Mouse (Mus musculus): ENCODE results near the gene Pde4dip. TPM values are rescaled to one million over a fixed set of nuclear protein-coding genes. Genes with fewer than 3 reads are reported as not detected.

Pde4dip gene
- polyA plus RNA-seq, 1 experiment from 2014 or later, result 115 TPM

DNA sequence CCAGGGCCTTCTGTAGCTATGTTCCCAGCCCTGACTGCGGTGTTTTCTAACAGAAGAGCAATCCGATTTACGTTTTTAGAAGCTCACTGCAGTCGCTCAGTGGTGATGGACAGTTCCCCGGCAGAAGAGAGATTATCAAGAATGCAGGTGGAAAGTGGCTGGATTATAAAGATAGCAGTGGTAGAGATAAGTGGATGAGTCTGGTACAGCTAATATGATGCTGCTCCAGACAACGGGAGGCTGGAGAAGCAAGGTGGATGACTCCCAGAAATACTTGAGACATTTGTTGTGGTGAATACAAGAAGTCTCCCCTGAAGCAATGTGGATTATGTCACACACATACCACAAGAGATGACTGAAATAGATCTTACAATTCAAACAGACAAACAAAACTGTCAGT is 126.6 kb downstream of the Pde4dip start:
- no peak overlapping the region for H3K4me3 ChIP-seq (ENCODE audit: low read length)
- H3K4me2 ChIP-seq (ENCODE audit: low read depth, low read length), result no peak overlapping the region
- no peak overlapping the region for H3K27ac ChIP-seq (ENCODE audit: low read length)
- H3K9me3 ChIP-seq (replicated peaks; ENCODE audit: control insufficient read depth, low read length), result no peaks in the 10 kb centered on the region
- ATAC-seq (replicated peaks; ENCODE audit: extremely low read depth, insufficient read depth, low FRiP score), result no peak
- H3K9ac ChIP-seq (ENCODE audit: low read length), result no peak overlapping the region
- H3K4me1 ChIP-seq (ENCODE audit: control insufficient read depth, insufficient read depth, low read length), result peaks cover 21% of the 10 kb centered on the region
- 51% methylated on average over 6 of the region's 6 CpGs for WGBS
- H3K27me3 ChIP-seq (ENCODE audit: control insufficient read depth, insufficient read depth, low read length), result no peaks in the 10 kb centered on the region
- peaks cover 24% of the 10 kb centered on the region for H3K36me3 ChIP-seq (ENCODE audit: control insufficient read depth, insufficient read depth)

DNA sequence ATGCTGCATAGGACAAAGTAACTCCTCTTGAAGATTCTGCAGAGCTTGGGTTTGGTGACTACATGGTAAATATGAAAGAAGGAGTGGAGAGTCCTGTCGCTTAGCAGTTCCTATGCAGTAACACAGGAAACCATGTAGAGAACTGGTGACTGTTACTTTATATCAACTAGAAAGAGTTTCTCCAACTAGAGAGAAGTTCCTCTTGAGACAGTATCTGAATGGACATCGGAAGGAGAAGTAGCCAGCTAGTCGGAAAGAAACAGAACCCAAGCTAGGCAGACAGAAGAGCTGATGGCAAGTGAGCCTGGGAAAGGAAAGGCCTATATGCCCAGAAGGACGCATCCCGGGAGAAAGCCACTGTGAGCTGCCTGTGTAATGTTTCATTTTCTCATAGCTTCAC is 127.3 kb downstream of the Pde4dip start:
- H3K9me3 ChIP-seq (replicated peaks; ENCODE audit: control insufficient read depth, low read length), result no peaks in the 10 kb centered on the region
- no peak overlapping the region for H3K4me2 ChIP-seq (ENCODE audit: low read depth, low read length)
- peaks cover 32% of the 10 kb centered on the region for H3K36me3 ChIP-seq (ENCODE audit: control insufficient read depth, insufficient read depth)
- no peaks in the 10 kb centered on the region for H3K27me3 ChIP-seq (ENCODE audit: control insufficient read depth, insufficient read depth, low read length)
- no peak overlapping the region for H3K4me3 ChIP-seq (ENCODE audit: low read length)
- no peak for ATAC-seq (replicated peaks; ENCODE audit: extremely low read depth, insufficient read depth, low FRiP score)
- 80% methylated on average over 5 of the region's 5 CpGs for WGBS
- peaks cover 13% of the 10 kb centered on the region for H3K4me1 ChIP-seq (ENCODE audit: control insufficient read depth, insufficient read depth, low read length)
- H3K9ac ChIP-seq (ENCODE audit: low read length), result no peak overlapping the region
- no peak overlapping the region for H3K27ac ChIP-seq (ENCODE audit: low read length)

DNA sequence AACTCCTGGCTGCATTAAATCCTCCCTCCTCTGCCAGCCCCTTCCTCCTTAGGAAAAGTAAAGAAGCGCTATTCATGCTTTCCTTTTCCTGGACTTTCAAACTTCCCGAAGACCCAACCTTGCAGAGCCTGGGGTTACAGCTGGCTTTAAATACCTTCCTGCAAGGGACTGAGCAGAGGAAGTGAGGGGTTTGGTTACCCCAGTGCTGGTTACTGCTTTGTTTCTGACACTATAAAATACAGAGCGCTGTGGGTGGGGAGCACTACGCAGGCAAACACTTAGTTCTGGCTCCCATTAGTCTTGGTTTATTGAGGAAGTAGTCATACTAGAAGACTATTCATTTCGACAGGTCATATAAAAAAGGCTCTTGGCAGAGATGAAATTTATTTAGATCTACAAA is 128.7 kb downstream of the Pde4dip start:
- Histone ChIP-seq H3K4me1 (ENCODE audit: control insufficient read depth, insufficient read depth, low read length) (peaks cover 13% of the 10 kb centered on the region), H3K27me3 (ENCODE audit: control insufficient read depth, insufficient read depth, low read length) (no peaks in the 10 kb centered on the region), H3K4me2 (ENCODE audit: low read depth, low read length) (no peak overlapping the region), H3K36me3 (ENCODE audit: control insufficient read depth, insufficient read depth) (peaks cover 41% of the 10 kb centered on the region), H3K9ac (ENCODE audit: low read length) (no peak overlapping the region), H3K9me3 (replicated peaks; ENCODE audit: control insufficient read depth, low read length) (no peaks in the 10 kb centered on the region), H3K4me3 (ENCODE audit: low read length) (no peak overlapping the region), H3K27ac (ENCODE audit: low read length) (no peak overlapping the region)
- no peak for ATAC-seq (replicated peaks; ENCODE audit: extremely low read depth, insufficient read depth, low FRiP score)
- 86% methylated on average over 5 of the region's 5 CpGs for WGBS

DNA sequence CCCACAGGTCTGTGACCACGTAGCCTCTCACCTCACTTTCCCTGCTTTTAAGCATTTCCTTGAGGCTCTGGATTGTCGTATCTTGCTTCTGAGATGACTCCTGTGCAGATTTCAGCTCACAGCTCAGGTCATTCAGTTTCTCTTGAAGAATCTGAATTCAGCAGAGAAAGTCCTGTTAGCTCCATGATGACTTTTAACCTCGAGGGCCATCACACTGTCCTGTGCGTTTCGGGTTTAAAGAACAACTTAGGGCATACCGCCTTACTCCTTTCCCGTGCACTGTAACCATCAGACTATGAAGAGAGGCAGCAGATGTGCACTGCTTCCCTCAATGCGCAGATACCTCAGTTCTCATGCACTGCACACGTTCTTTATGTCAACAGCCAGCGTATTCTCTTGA is 131.0 kb downstream of the Pde4dip start:
- no peak for ATAC-seq (replicated peaks; ENCODE audit: extremely low read depth, insufficient read depth, low FRiP score)
- no peak overlapping the region for H3K27ac ChIP-seq (ENCODE audit: low read length)
- H3K9me3 ChIP-seq (replicated peaks; ENCODE audit: control insufficient read depth, low read length), result no peaks in the 10 kb centered on the region
- no peak overlapping the region for H3K9ac ChIP-seq (ENCODE audit: low read length)
- H3K4me1 ChIP-seq (ENCODE audit: control insufficient read depth, insufficient read depth, low read length), result peaks cover 10% of the 10 kb centered on the region
- peaks cover 57% of the 10 kb centered on the region for H3K36me3 ChIP-seq (ENCODE audit: control insufficient read depth, insufficient read depth)
- H3K27me3 ChIP-seq (ENCODE audit: control insufficient read depth, insufficient read depth, low read length), result no peaks in the 10 kb centered on the region
- no peak overlapping the region for H3K4me2 ChIP-seq (ENCODE audit: low read depth, low read length)
- no peak overlapping the region for H3K4me3 ChIP-seq (ENCODE audit: low read length)
- 87% methylated on average over 10 of the region's 10 CpGs for WGBS

DNA sequence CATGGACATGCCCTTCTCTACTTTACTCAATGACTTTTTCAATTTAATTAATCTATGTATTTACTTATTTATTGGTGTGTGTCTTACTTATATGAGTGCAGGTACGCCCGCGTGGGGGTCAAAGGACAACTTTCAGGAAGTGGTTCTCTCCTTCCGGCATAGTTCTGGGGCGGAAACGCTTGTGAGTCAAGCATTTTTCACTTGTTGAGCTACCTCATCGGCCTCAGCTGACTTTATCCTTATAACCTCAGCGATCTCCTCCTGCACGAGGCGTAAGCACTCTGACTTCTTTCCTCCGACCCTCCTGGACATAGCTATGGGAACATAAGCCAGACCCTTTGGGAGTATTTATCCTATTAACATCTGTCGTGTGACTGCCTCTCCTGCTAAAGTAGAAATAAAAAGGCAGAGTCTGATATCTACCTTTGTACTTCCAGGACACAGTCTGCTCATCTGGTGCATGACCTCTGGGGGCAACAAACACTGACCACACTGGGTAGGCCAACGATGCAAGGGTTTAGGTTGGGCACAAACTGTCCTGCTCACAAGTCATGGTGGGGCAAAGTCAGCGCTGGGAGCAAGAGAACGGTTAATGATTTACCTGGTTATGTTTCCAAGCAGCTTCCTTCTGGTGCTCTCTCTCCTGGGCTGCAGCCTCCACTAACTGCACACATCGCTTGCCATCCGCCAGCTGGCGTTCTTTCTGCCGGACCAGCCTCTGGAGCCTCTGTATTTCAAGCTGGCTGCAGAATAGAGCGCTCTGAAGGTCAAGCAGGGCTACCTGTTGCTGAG is 132.0 kb downstream of the Pde4dip start:
- Histone ChIP-seq H3K4me2 (ENCODE audit: low read depth, low read length) (no peak overlapping the region), H3K4me1 (ENCODE audit: control insufficient read depth, insufficient read depth, low read length) (0 out of 2 replicates have a peak, but pooled peaks cover 3% of the 10 kb centered on the region), H3K36me3 (ENCODE audit: control insufficient read depth, insufficient read depth) (peaks cover 67% of the 10 kb centered on the region), H3K27me3 (ENCODE audit: control insufficient read depth, insufficient read depth, low read length) (no peaks in the 10 kb centered on the region), H3K27ac (ENCODE audit: low read length) (no peak overlapping the region), H3K9ac (ENCODE audit: low read length) (no peak overlapping the region), H3K9me3 (replicated peaks; ENCODE audit: control insufficient read depth, low read length) (no peaks in the 10 kb centered on the region), H3K4me3 (ENCODE audit: low read length) (no peak overlapping the region)
- ATAC-seq (replicated peaks; ENCODE audit: extremely low read depth, insufficient read depth, low FRiP score), result no peak
- WGBS, result 88% methylated on average over 20 of the region's 20 CpGs

DNA sequence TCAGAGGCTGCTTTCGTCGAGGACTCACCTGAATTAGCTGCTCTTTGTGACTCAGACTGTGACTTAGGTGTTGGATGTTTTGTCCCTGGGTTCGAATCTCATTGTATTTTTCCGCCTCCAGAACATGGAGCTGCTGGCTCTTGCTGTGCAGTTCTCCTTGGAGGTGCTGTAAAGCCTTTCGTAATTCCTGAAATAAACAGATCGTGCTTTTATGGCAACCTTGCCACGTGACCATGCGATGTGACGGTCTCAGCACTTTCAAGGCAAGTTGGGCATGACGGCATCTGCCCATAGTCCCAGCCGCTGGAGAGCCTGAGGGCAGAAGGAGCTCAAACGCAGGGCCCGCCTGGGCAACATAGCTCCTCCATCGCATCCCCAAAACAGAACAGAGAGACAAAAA is 133.1 kb downstream of the Pde4dip start:
- WGBS, result 91% methylated on average over 14 of the region's 14 CpGs
- no peak overlapping the region for H3K27ac ChIP-seq (ENCODE audit: low read length)
- no peak overlapping the region for H3K4me3 ChIP-seq (ENCODE audit: low read length)
- no peak overlapping the region for H3K9ac ChIP-seq (ENCODE audit: low read length)
- no peaks in the 10 kb centered on the region for H3K27me3 ChIP-seq (ENCODE audit: control insufficient read depth, insufficient read depth, low read length)
- no peaks in the 10 kb centered on the region for H3K9me3 ChIP-seq (replicated peaks; ENCODE audit: control insufficient read depth, low read length)
- no peaks in the 10 kb centered on the region for H3K4me1 ChIP-seq (ENCODE audit: control insufficient read depth, insufficient read depth, low read length)
- H3K36me3 ChIP-seq (ENCODE audit: control insufficient read depth, insufficient read depth), result peaks cover 70% of the 10 kb centered on the region
- no peak overlapping the region for H3K4me2 ChIP-seq (ENCODE audit: low read depth, low read length)
- no peak for ATAC-seq (replicated peaks; ENCODE audit: extremely low read depth, insufficient read depth, low FRiP score)

DNA sequence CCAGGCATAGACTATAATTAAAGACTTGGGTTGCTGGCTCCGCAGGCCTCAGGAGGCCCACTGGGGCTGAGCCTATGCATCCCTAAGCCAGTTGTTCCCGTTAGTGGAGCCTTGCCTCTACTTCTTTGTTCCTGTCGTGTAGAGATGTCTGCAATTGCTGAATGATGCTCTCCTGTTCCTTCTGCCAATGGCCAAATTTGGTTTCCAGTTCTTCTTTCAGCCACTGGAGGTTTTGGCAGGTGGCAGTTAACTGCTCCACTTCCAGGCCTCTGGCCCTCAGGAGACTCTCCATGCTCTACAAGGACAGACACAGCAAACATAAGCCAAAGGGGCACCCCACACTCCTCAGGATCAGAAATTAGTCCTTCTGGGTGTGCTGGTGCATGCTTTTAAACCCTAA is 135.6 kb downstream of the Pde4dip start:
- 81% methylated on average over 3 of the region's 3 CpGs for WGBS
- H3K4me1 ChIP-seq (ENCODE audit: control insufficient read depth, insufficient read depth, low read length), result no peaks in the 10 kb centered on the region
- H3K36me3 ChIP-seq (ENCODE audit: control insufficient read depth, insufficient read depth), result peaks cover 83% of the 10 kb centered on the region
- H3K4me2 ChIP-seq (ENCODE audit: low read depth, low read length), result no peak overlapping the region
- H3K9ac ChIP-seq (ENCODE audit: low read length), result no peak overlapping the region
- no peak overlapping the region for H3K4me3 ChIP-seq (ENCODE audit: low read length)
- no peaks in the 10 kb centered on the region for H3K27me3 ChIP-seq (ENCODE audit: control insufficient read depth, insufficient read depth, low read length)
- no peak for ATAC-seq (replicated peaks; ENCODE audit: extremely low read depth, insufficient read depth, low FRiP score)
- H3K27ac ChIP-seq (ENCODE audit: low read length), result no peak overlapping the region
- H3K9me3 ChIP-seq (replicated peaks; ENCODE audit: control insufficient read depth, low read length), result no peaks in the 10 kb centered on the region

DNA sequence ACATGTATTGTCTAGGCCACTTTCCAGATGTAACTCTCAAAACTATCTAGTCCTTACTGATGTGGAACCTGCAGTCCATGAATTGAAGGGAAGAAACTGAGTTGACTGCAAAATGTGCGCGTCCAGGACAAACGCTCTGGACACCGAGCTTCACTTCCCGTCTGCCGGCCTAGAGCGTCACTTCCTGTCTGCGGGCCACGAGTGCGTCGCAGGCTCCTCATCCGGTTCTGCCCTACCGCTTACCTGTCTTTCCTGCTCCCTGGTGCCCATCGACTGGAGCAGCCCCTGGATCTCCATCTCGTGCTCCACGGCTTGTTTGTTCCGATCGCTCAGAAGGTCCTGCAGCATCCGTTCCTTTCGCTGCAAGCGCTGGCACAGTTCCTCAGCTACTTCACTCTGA is 136.9 kb downstream of the Pde4dip start:
- WGBS, result 91% methylated on average over 21 of the region's 21 CpGs
- Histone ChIP-seq H3K9ac (ENCODE audit: low read length) (no peak overlapping the region), H3K9me3 (replicated peaks; ENCODE audit: control insufficient read depth, low read length) (no peaks in the 10 kb centered on the region), H3K4me1 (ENCODE audit: control insufficient read depth, insufficient read depth, low read length) (no peaks in the 10 kb centered on the region), H3K4me3 (ENCODE audit: low read length) (no peak overlapping the region), H3K27me3 (ENCODE audit: control insufficient read depth, insufficient read depth, low read length) (no peaks in the 10 kb centered on the region), H3K4me2 (ENCODE audit: low read depth, low read length) (no peak overlapping the region), H3K27ac (ENCODE audit: low read length) (no peak overlapping the region), H3K36me3 (ENCODE audit: control insufficient read depth, insufficient read depth) (peaks cover 82% of the 10 kb centered on the region)
- ATAC-seq (replicated peaks; ENCODE audit: extremely low read depth, insufficient read depth, low FRiP score), result no peak

DNA sequence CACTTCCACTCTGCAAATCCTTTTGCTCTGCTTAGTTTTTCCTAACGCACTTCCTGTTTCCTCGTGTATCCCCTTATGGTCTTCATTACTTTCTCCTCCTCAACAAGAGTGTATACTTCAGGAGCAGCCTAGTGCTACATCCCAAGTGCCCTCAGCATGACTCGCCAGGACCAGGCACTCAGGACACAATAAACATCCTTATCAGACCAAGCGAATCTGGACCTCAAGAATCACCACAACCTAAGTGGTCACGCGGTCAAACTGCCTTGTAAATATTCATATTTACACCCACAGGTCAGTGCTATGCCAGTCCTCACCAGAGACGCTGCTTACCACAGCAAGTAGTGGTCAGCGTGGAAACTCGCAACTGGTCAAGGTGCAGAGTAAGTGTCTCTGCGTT is 139.7 kb downstream of the Pde4dip start:
- Histone ChIP-seq H3K4me2 (ENCODE audit: low read depth, low read length) (no peak overlapping the region), H3K27me3 (ENCODE audit: control insufficient read depth, insufficient read depth, low read length) (no peaks in the 10 kb centered on the region), H3K27ac (ENCODE audit: low read length) (no peak overlapping the region), H3K36me3 (ENCODE audit: control insufficient read depth, insufficient read depth) (peaks cover 83% of the 10 kb centered on the region), H3K4me1 (ENCODE audit: control insufficient read depth, insufficient read depth, low read length) (no peaks in the 10 kb centered on the region), H3K9me3 (replicated peaks; ENCODE audit: control insufficient read depth, low read length) (no peaks in the 10 kb centered on the region), H3K9ac (ENCODE audit: low read length) (no peak overlapping the region), H3K4me3 (ENCODE audit: low read length) (no peak overlapping the region)
- WGBS, result 69% methylated on average over 10 of the region's 10 CpGs
- ATAC-seq (replicated peaks; ENCODE audit: extremely low read depth, insufficient read depth, low FRiP score), result no peak

Data from heart, embryonic 16.5 days (tissue).